Mouse (Mus musculus) erythroblast, embryonic 14.5 days (primary cell): Measurements from ENCODE around the gene Tmx2.
"Not testable (repeated sequence)": the region's sequence is repeated elsewhere in the genome, so short reads cannot be mapped to it uniquely, and the experiment has no call there.

Experiments
- GATA1 ChIP-seq: IDR thresholded peaks from 2 replicates; pipeline ENCODE4 v1.6.1; 2012; ENCODE audit warnings: low read length, inconsistent platforms, mixed read lengths
- TAL1 ChIP-seq: IDR thresholded peaks from 3 replicates; pipeline ENCODE4 v1.6.1; 2012; ENCODE audit warnings: low read length, inconsistent platforms, mixed read lengths

DNA sequence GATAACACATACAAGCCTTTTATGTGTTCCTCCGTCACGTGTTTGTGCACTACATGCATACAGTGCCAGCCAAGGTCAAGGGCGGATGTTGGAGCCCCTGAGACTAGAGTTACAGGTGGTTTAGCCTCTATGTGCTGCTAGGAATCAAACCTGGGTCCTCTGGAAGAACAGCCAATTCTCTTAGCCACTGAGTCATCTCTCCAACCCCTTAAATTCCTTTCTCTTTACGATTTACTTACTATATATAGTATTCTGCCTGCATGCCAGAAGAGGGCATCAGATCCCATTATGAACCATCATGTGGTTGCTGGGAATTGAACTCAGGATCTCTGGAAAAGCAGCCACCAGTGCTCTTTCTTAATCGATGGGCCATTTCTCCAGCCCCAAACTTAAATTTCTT is 7.4 kb downstream of the Tmx2 start:
- not testable (repeated sequence) for TF ChIP-seq GATA1, TAL1
